Comparison of ENCODE assay signal across 9 mouse cellular contexts in genomic region chrX:162345497-162346143, GRCm38 (mm10).
A peak's percentile ranks its signal among the peaks of the same experiment; 100 is the strongest.
DNase-seq lines count a peak whose midpoint lies in the region; ATAC-seq and TF ChIP-seq lines count a peak whose summit lies in the region.
"Had no signal": no experiment of that assay in that cellular context is flagged by ENCODE, and none has a peak within 500 bp of the region (broad histone marks: within the 10 kb centered on the region; RNA-seq: fewer than 3 reads in every experiment).

No protein-coding gene starts in this region.

- no peak overlapping the region for H3K9ac ChIP-seq in hindbrain, postnatal 0 days (replicated peaks; ENCODE audit: low read length)
- H3K9ac ChIP-seq in hindbrain, embryonic 13.5 days = no peak overlapping the region
- H3K9ac ChIP-seq in heart, embryonic 13.5 days = no peak overlapping the region
- no peak overlapping the region for H3K9ac ChIP-seq in forebrain, embryonic 12.5 days
- H3K9ac ChIP-seq: hindbrain, embryonic 15.5 days had no signal

- H3K4me3 ChIP-seq in hindbrain, postnatal 0 days (ENCODE audit: low read length) = no peak overlapping the region
- H3K4me3 ChIP-seq in hindbrain, embryonic 13.5 days = no peak overlapping the region
- H3K4me3 ChIP-seq in heart, embryonic 13.5 days = no peak overlapping the region
- no peak overlapping the region for H3K4me3 ChIP-seq in forebrain, embryonic 12.5 days (replicated peaks)
- H3K4me3 ChIP-seq: hindbrain, embryonic 15.5 days had no signal

- no peaks in the 10 kb centered on the region for H3K9me3 ChIP-seq in hindbrain, postnatal 0 days (ENCODE audit: low read length)
- no peaks in the 10 kb centered on the region for H3K9me3 ChIP-seq in hindbrain, embryonic 13.5 days
- no peaks in the 10 kb centered on the region for H3K9me3 ChIP-seq in heart, embryonic 13.5 days
- H3K9me3 ChIP-seq in forebrain, embryonic 12.5 days = no peaks in the 10 kb centered on the region
- H3K9me3 ChIP-seq: hindbrain, embryonic 15.5 days had no signal

- ATAC-seq in hindbrain, postnatal 0 days = no peak
- no peak for ATAC-seq in hindbrain, embryonic 13.5 days (ENCODE audit: low FRiP score)
- ATAC-seq in heart, embryonic 13.5 days (ENCODE audit: extremely low read depth, insufficient number of reproducible peaks, low FRiP score, low TSS enrichment) = no peak; the same call in 1 of the 2 replicates
- ATAC-seq in forebrain, embryonic 12.5 days (ENCODE audit: low FRiP score) = no peak

- WGBS in hindbrain, postnatal 0 days = 64% methylated on average over 3 of the region's 3 CpGs
- WGBS in hindbrain, embryonic 13.5 days = 74% methylated on average over 3 of the region's 3 CpGs
- WGBS in heart, embryonic 13.5 days = 31% methylated on average over 3 of the region's 3 CpGs
- 83% methylated on average over 3 of the region's 3 CpGs for WGBS in forebrain, embryonic 12.5 days

- H3K27me3 ChIP-seq in hindbrain, postnatal 0 days (ENCODE audit: insufficient read depth, low read length) = no peaks in the 10 kb centered on the region; the same call in 1 of the 2 replicates
- peaks cover 15% of the 10 kb centered on the region; the same call in 1 of the 2 replicates for H3K27me3 ChIP-seq in hindbrain, embryonic 13.5 days
- H3K27me3 ChIP-seq in heart, embryonic 13.5 days (replicated peaks) = no peaks in the 10 kb centered on the region
- peaks cover 22% of the 10 kb centered on the region for H3K27me3 ChIP-seq in forebrain, embryonic 12.5 days
- H3K27me3 ChIP-seq: hindbrain, embryonic 15.5 days had no signal

- no peak for TF ChIP-seq POLR2A in brain, embryonic 14.5 days (IDR thresholded peaks at IDR 0.05; ENCODE audit: borderline replicate concordance, extremely low read depth, insufficient read depth, insufficient read length, poor library complexity, severe bottlenecking)

- H3K4me1 ChIP-seq in hindbrain, postnatal 0 days (ENCODE audit: insufficient read depth, low read length) = no peaks in the 10 kb centered on the region
- H3K4me1 ChIP-seq in hindbrain, embryonic 13.5 days (replicated peaks) = no peaks in the 10 kb centered on the region
- peaks cover 13% of the 10 kb centered on the region; the same call in 1 of the 2 replicates for H3K4me1 ChIP-seq in heart, embryonic 13.5 days
- H3K4me1 ChIP-seq in forebrain, embryonic 12.5 days = no peaks in the 10 kb centered on the region
- H3K4me1 ChIP-seq: hindbrain, embryonic 15.5 days had no signal

- no peak overlapping the region for H3K27ac ChIP-seq in hindbrain, postnatal 0 days
- H3K27ac ChIP-seq in hindbrain, embryonic 13.5 days = no peak overlapping the region
- peak overlapping the region; percentile 36 for H3K27ac ChIP-seq in heart, embryonic 13.5 days (replicated peaks)
- H3K27ac ChIP-seq in forebrain, embryonic 12.5 days = no peak overlapping the region
- H3K27ac ChIP-seq: hindbrain, embryonic 15.5 days had no signal

- peak; percentile 25 for DNase-seq in hindbrain, postnatal 0 days (ENCODE audit: low spot score)
- peak; percentile 17 for DNase-seq in 3T3-L1 (ENCODE audit: low read depth, low spot score)
- peak; percentile 13 for DNase-seq in brain, embryonic 14.5 days (ENCODE audit: low read depth)
- DNase-seq in layer of hippocampus, adult 9-10 months (ENCODE audit: low spot score) = no peak
- DNase-seq in right cerebral cortex, adult 18-20 months = no peak

- H3K36me3 ChIP-seq in hindbrain, postnatal 0 days (ENCODE audit: insufficient read depth, low read length) = no peaks in the 10 kb centered on the region
- no peaks in the 10 kb centered on the region for H3K36me3 ChIP-seq in hindbrain, embryonic 13.5 days
- H3K36me3 ChIP-seq in heart, embryonic 13.5 days = no peaks in the 10 kb centered on the region
- H3K36me3 ChIP-seq in forebrain, embryonic 12.5 days (replicated peaks) = no peaks in the 10 kb centered on the region
- H3K36me3 ChIP-seq: hindbrain, embryonic 15.5 days had no signal

- H3K4me2 ChIP-seq in hindbrain, postnatal 0 days (ENCODE audit: low read depth, low read length) = no peak overlapping the region
- no peak overlapping the region for H3K4me2 ChIP-seq in hindbrain, embryonic 13.5 days
- peak overlapping the region; percentile 30; the same call in 1 of the 2 replicates for H3K4me2 ChIP-seq in heart, embryonic 13.5 days
- no peak overlapping the region for H3K4me2 ChIP-seq in forebrain, embryonic 12.5 days
- H3K4me2 ChIP-seq: hindbrain, embryonic 15.5 days had no signal

- TF ChIP-seq CTCF in hindbrain, postnatal 0 days (IDR thresholded peaks at IDR 0.05; ENCODE audit: low read depth) = no peak
- TF ChIP-seq CTCF in brain, embryonic 14.5 days (IDR thresholded peaks at IDR 0.05; ENCODE audit: borderline replicate concordance, extremely low read depth, insufficient read depth, insufficient read length) = no peak

Comparison
In these comparisons a context has a peak if more than half of its experiments do, and no peak if none do; other contexts are left out.
1. DNase-seq: peak in hindbrain, postnatal 0 days (single experiment), 3T3-L1 (single experiment) and brain, embryonic 14.5 days (single experiment); none in layer of hippocampus, adult 9-10 months (single experiment) and right cerebral cortex, adult 18-20 months (single experiment).